Mouse (Mus musculus) spleen, adult 18-20 months (tissue): ENCODE measurements at regions not wholly inside any gene's neighbourhood (a gene's known extent, or its start where the extent isn't known, plus 50 kb on each side); places are given as distances from the start of the nearest gene placed in this dataset.

ENCODE experiments used
- DNase-seq, 2 experiments: peaks; one replicate each; pipeline ENCODE4 v3.0.0; 2022; ENCODE audit warnings: mixed read lengths in 2 of 2

DNA sequence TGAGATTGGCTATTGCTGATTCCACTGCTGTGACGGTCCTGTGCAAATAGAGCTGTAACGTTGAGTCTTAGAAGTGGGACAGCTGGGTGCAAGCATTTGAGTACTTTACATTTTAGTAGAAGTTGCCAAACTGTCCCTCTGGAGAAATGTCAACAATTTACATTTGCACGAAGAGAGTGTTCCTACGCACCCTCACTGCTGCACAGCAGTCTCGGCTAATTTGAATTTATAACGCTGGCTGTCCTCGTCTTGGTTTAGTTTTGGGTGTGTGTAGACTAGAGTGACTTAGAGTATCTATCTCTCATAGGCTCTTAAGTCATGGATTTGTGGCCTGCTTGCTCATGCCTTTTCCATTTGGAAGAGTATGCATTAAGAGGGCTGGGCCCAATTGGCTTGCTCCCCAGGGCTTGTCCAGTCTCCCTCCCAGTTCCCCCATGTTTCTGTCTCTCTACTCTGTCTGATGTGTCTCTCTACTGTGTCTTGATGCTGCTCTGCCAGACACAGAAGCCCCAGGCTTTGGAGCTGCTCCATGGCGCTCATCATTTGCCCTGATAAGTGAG, 79.8 kb upstream of the Mphosph6 start:
- DNase-seq: no peak

GRCm38 (mm10) chr8:117880279-117880975, 78.7 kb upstream of the Mphosph6 start:
- no peak for DNase-seq

DNA sequence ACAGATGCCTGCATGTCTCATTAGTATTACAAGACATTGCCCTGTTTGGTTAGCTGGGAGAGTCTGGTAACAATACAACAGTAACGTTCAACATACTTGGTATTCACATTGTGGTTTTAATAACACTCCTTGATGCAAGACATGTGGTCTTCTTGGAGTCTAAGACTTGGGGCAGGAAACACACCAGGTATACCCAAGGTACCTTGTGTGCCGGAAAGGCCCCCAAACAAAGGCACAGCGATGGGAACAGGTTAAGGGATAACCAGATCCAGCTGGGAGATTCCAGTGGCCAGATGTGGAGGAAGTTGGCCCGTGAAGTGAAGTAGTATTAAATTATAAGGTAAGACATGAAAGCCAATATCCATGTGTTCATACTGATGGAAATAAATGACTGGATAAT, 71.9 kb upstream of the Mphosph6 start:
- DNase-seq: no peak

DNA sequence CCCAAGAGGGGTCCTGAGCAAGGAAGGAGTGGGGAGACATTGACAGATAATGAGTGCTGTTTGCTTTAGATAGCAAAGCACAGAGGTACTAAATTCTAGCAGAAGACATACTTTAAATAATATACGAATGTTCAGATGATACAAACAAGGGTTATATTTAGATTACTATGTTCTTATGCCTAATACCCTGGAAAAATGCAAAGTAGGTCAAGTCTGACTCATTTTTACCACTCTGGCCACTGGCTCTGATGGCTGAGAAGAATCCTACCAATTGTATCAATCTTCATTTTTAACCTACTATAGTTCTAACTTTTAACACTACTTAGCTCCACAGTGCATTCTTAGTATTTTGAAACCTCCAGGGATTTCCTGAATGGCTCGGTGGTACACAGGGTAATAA, 65.4 kb upstream of the Mphosph6 start:
- DNase-seq: no peak

- DNase-seq: no peak
Observed at GRCm38 (mm10) chr8:117865014-117865413, 63.3 kb upstream of the Mphosph6 start.

- DNase-seq: peak in 1 of 2 experiments; percentile 43
Observed at GRCm38 (mm10) chr8:117863837-117864236, 62.1 kb upstream of the Mphosph6 start.

- DNase-seq: no peak
Observed at GRCm38 (mm10) chr8:117862318-117862717, 60.6 kb upstream of the Mphosph6 start.

GRCm38 (mm10) chr8:117859734-117860133, 58.0 kb upstream of the Mphosph6 start:
- DNase-seq: no peak

DNA sequence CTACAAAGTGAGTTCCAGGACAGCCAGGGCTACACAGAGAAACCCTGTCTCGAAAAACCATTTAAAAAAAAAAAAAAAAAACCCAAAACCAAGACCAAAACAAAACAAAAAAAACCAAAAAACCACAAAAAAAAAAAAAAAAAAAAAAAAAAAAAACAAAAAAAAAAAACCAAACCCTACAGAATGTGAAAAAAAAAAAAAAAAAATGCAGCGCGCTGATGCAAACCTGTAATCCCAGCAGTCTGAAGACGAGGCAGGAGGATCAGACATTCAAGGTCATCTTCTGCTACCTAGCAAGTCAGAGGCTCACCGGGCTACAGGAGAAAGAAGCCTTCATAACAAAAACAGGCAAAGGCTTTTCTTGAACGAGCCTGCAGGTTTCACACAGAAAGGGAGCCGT, 57.4 kb upstream of the Mphosph6 start:
- DNase-seq: no peak

GRCm38 (mm10) chr8:117856121-117856520, 54.4 kb upstream of the Mphosph6 start:
- DNase-seq: no peak

- no peak for DNase-seq
Observed at GRCm38 (mm10) chr8:117854942-117855491, 53.3 kb upstream of the Mphosph6 start.

DNA sequence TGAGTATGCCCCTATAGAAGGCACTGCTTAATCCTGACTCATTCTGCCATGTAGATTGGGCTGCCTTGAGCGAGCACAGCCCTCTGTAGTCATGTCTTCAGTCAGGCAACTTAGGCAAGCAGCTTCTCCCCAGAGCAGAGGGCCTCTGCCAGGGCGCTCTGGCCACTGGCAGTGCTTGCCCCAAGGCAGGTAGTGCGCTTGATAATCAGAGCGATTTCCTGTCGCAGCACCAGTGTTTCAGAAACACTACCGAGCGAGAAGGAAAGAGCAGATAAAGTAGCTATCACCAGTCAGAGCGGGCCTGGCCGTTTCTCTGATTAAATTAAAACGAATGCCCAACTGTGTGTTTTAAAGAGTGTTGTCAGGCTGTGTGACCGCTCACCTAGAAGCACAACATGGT, 52.6 kb upstream of the Mphosph6 start:
- DNase-seq: no peak

GRCm38 (mm10) chr8:117853408-117853807, 51.7 kb upstream of the Mphosph6 start:
- DNase-seq: no peak

GRCm38 (mm10) chr8:117852521-117852920, 50.8 kb upstream of the Mphosph6 start:
- DNase-seq: no peak
